Mouse (Mus musculus) heart, embryonic 12.5 days (tissue): ENCODE results near the gene Gm13941. TPM values are rescaled to one million over a fixed set of nuclear protein-coding genes. Genes with fewer than 3 reads are reported as not detected.

Experiments
- ATAC-seq: fragments of 200-750 bp; cut with Nextera tagmentation; 2 replicates; pipeline ENCODE4 v1.8.0; 2017; ENCODE audit warnings: moderate TSS enrichment, moderate library complexity; ENCODE audit not compliant: insufficient number of reproducible peaks, low FRiP score
- H3K27ac ChIP-seq: fragments of 300-500 bp; sonication (generic); 2 replicates; pipeline ENCODE4 v1.5.1; 2016; ENCODE audit warnings: mild to moderate bottlenecking, moderate library complexity; ENCODE audit not compliant: poor library complexity, severe bottlenecking
- H3K27me3 ChIP-seq: fragments of 300-500 bp; sonication (generic); replicated peaks from 2 replicates; pipeline ENCODE4 v1.6.1; 2016; ENCODE audit warnings: mild to moderate bottlenecking, moderate library complexity
- H3K36me3 ChIP-seq: fragments of 300-500 bp; sonication (generic); 2 replicates; pipeline ENCODE4 v1.6.1; 2016; ENCODE audit warnings: mild to moderate bottlenecking, moderate library complexity
- H3K4me1 ChIP-seq: fragments of 300-500 bp; sonication (generic); replicated peaks from 2 replicates; pipeline ENCODE4 v1.6.1; 2016; ENCODE audit warnings: mild to moderate bottlenecking
- H3K4me2 ChIP-seq: fragments of 300-500 bp; sonication (generic); 2 replicates; pipeline ENCODE4 v1.6.1; 2016; ENCODE audit warnings: mild to moderate bottlenecking, moderate library complexity
- H3K4me3 ChIP-seq: fragments of 300-500 bp; sonication (generic); 2 replicates; pipeline ENCODE4 v1.5.1; 2016; ENCODE audit warnings: mild to moderate bottlenecking
- H3K9ac ChIP-seq: fragments of 300-500 bp; sonication (generic); 2 replicates; pipeline ENCODE4 v1.6.1; 2016; ENCODE audit warnings: mild to moderate bottlenecking, moderate library complexity
- H3K9me3 ChIP-seq: fragments of 300-500 bp; sonication (generic); replicated peaks from 2 replicates; pipeline ENCODE4 v1.6.1; 2016; ENCODE audit warnings: mild to moderate bottlenecking, moderate library complexity
- WGBS: fragments of 180-500 bp; shearing (Covaris S2); methylation state at CpG from one replicate; pipeline ENCODE4 v1.1.7; 2016; 5-methylcytosine and 5-hydroxymethylcytosine counted together
- polyA plus RNA-seq: library from polyadenylated mRNA; unstranded; fragments of >200 nt; fragmentation: Nextera tagmentation; extraction: Ambion mirVana; gene quantifications from 2 replicates; pipeline ENCODE4 v1.2.1, GENCODE M21; 2016

Gm13941 gene
- not detected in 2 replicates for polyA plus RNA-seq

GRCm38 (mm10) chr2:111105882-111106281 lies at the start of gene Gm13941:
Gm13941 (minus strand) TSS chr2:111105982.
- Histone ChIP-seq H3K4me2 (no peak within 1 kb of the TSS), H3K27me3 (no peaks in the 10 kb centered on the region), H3K9ac (no peak within 1 kb of the TSS), H3K9me3 (no peaks in the 10 kb centered on the region), H3K4me1 (no peaks in the 10 kb centered on the region), H3K27ac (no peak within 1 kb of the TSS), H3K4me3 (no peak within 1 kb of the TSS), H3K36me3 (no peaks in the 10 kb centered on the region)
- ATAC-seq, result no peak

- Histone ChIP-seq H3K9me3 (no peaks in the 10 kb centered on the region), H3K27me3 (no peaks in the 10 kb centered on the region), H3K9ac (no peak within 1 kb of the TSS), H3K4me1 (no peaks in the 10 kb centered on the region), H3K4me2 (no peak within 1 kb of the TSS), H3K27ac (no peak within 1 kb of the TSS), H3K4me3 (no peak within 1 kb of the TSS), H3K36me3 (no peaks in the 10 kb centered on the region)
- 64% methylated on average over 2 of the region's 2 CpGs for WGBS
- no peak for ATAC-seq
Measured at GRCm38 (mm10) chr2:111152836-111153235, 47.1 kb upstream of the Gm13941 start, which contains the start of gene Gm15130. Gm15130 (minus strand) TSS chr2:111152936.

GRCm38 (mm10) chr2:111135739-111136138 lies 30.0 kb upstream of the Gm13941 start:
- no peaks in the 10 kb centered on the region for H3K27me3 ChIP-seq
- no peaks in the 10 kb centered on the region for H3K9me3 ChIP-seq
- 59% methylated on average over 5 of the region's 5 CpGs for WGBS
- no peak overlapping the region for H3K27ac ChIP-seq
- H3K36me3 ChIP-seq, result no peaks in the 10 kb centered on the region
- ATAC-seq, result no peak
- H3K4me3 ChIP-seq, result no peak overlapping the region
- H3K4me1 ChIP-seq, result no peaks in the 10 kb centered on the region
- H3K4me2 ChIP-seq, result no peak overlapping the region
- no peak overlapping the region for H3K9ac ChIP-seq

- no peak overlapping the region for H3K4me3 ChIP-seq
- H3K27ac ChIP-seq, result no peak overlapping the region
- 0 out of 2 replicates have a peak, but pooled peaks have one; percentile 42 for ATAC-seq
- H3K4me2 ChIP-seq, result no peak overlapping the region
- no peaks in the 10 kb centered on the region for H3K4me1 ChIP-seq
- H3K9ac ChIP-seq, result no peak overlapping the region
- no peaks in the 10 kb centered on the region for H3K9me3 ChIP-seq
- 94% methylated on average over 1 of the region's 1 CpGs for WGBS
- H3K27me3 ChIP-seq, result no peaks in the 10 kb centered on the region
- no peaks in the 10 kb centered on the region for H3K36me3 ChIP-seq
Measured at GRCm38 (mm10) chr2:111058586-111059261, 47.1 kb downstream of the Gm13941 start.

Other genes starting within 250 kb of the Gm13941 start
- 0.36 and 0.63 TPM in 2 replicates for gene Ano3, start 155.1 kb downstream of the Gm13941 start, polyA plus RNA-seq
- gene Gm15130, start 47.0 kb upstream of the Gm13941 start, polyA plus RNA-seq, result not detected in 2 replicates
- not detected in 2 replicates for gene 4930430A15Rik, start 123.6 kb upstream of the Gm13941 start, polyA plus RNA-seq
- not detected in 2 replicates for gene Olfr1275, start 129.3 kb upstream of the Gm13941 start, polyA plus RNA-seq
- gene Olfr1276, start 148.5 kb upstream of the Gm13941 start, polyA plus RNA-seq, result not detected in 2 replicates
- not detected in 2 replicates for gene Olfr1277, start 168.1 kb upstream of the Gm13941 start, polyA plus RNA-seq
- not detected in 2 replicates for gene Olfr1278, start 184.2 kb upstream of the Gm13941 start, polyA plus RNA-seq
- not detected in 2 replicates for gene Olfr1279, start 194.7 kb upstream of the Gm13941 start, polyA plus RNA-seq
- not detected in 2 replicates for gene Olfr1280, start 208.0 kb upstream of the Gm13941 start, polyA plus RNA-seq
- gene Olfr1281, start 220.5 kb upstream of the Gm13941 start, polyA plus RNA-seq, result not detected in 2 replicates
- gene Olfr1282, start 230.1 kb upstream of the Gm13941 start, polyA plus RNA-seq, result not detected in 2 replicates